Mouse (Mus musculus): ENCODE measurements around the gene Ccdc65. TPM values are rescaled to one million over a fixed set of nuclear protein-coding genes. Genes with fewer than 3 reads are reported as not detected.
A peak's percentile ranks its signal among the peaks of the same experiment; 100 is the strongest.

The Ccdc65 gene
- polyA plus RNA-seq, 1 experiment from 2014 or later = 4.2 TPM

DNA sequence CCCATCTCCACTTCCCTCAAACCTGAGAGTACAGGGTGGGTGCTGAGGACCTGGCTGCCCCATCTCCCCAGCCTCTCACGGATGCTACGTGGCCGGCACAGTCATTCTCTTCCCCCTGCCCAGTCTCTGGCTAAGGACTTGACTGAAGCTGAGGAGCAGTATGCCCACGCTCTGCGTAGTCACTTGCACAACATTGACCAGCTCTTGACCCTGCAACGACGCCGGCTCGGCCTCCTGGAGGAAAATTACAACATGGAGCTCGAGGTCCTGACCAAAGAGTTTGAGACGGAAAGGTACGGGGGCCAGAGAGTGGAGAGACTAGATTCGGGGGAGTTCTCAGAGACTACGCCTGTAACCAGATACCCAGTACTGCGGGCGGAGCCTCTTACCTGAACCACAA, 9.3 kb downstream of the Ccdc65 start:
- Histone ChIP-seq H3K27me3 (replicated peaks; ENCODE audit: control insufficient read depth, insufficient read depth, low read length) (no peaks in the 10 kb centered on the region), H3K4me2 (ENCODE audit: low read length) (no peak overlapping the region), H3K27ac (ENCODE audit: low read length) (no peak overlapping the region), H3K9ac (replicated peaks; ENCODE audit: low read depth, low read length) (no peak overlapping the region), H3K4me1 (replicated peaks; ENCODE audit: control insufficient read depth, insufficient read depth, low read length) (peaks cover 8% of the 10 kb centered on the region), H3K9me3 (ENCODE audit: control insufficient read depth, low read length) (no peaks in the 10 kb centered on the region), H3K4me3 (replicated peaks; ENCODE audit: low read length) (no peak overlapping the region), H3K36me3 (ENCODE audit: control insufficient read depth, insufficient read depth) (no peaks in the 10 kb centered on the region)
- 72% methylated on average over 16 of the region's 16 CpGs for WGBS
- ATAC-seq = no peak

- 20% methylated on average over 8 of the region's 8 CpGs for WGBS
- H3K36me3 ChIP-seq (ENCODE audit: control insufficient read depth, insufficient read depth) = no peaks in the 10 kb centered on the region
- H3K4me1 ChIP-seq (replicated peaks; ENCODE audit: control insufficient read depth, insufficient read depth, low read length) = peaks cover 23% of the 10 kb centered on the region
- no peak overlapping the region for H3K9ac ChIP-seq (replicated peaks; ENCODE audit: low read depth, low read length)
- no peaks in the 10 kb centered on the region for H3K9me3 ChIP-seq (ENCODE audit: control insufficient read depth, low read length)
- H3K27ac ChIP-seq (ENCODE audit: low read length) = 0 out of 2 replicates have a peak overlapping the region, but pooled peaks have one; percentile 15
- peak; percentile 31; the same call in 1 of the 2 replicates for ATAC-seq
- H3K4me2 ChIP-seq (ENCODE audit: low read length) = peak overlapping the region; percentile 26
- no peak overlapping the region for H3K4me3 ChIP-seq (replicated peaks; ENCODE audit: low read length)
- peaks cover 6% of the 10 kb centered on the region for H3K27me3 ChIP-seq (replicated peaks; ENCODE audit: control insufficient read depth, insufficient read depth, low read length)
Measured at GRCm38 (mm10) chr15:98722191-98722590, 14.2 kb downstream of the Ccdc65 start.

DNA sequence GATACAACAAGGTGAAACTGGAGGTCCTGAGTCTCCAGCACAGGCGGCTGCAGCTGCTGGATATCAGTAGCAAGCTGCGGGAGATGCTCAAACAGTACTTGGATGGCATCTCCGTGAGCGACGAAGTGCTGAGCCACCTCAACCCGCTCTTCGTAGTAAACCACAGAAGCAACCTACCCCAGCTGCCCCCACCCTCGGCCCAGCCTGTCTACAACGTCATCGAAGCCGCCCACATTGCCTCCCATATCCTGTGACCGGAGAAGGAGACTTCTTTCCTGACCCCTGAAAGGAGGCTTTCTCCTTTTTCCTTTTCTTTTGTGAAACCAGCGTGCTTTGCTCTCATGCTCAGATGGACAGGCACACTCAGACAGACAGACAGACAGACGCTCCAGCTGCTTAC, 14.8 kb downstream of the Ccdc65 start:
- H3K36me3 ChIP-seq (ENCODE audit: control insufficient read depth, insufficient read depth) = no peaks in the 10 kb centered on the region
- no peak overlapping the region for H3K27ac ChIP-seq (ENCODE audit: low read length)
- no peak for ATAC-seq
- H3K9me3 ChIP-seq (ENCODE audit: control insufficient read depth, low read length) = no peaks in the 10 kb centered on the region
- H3K4me2 ChIP-seq (ENCODE audit: low read length) = peak overlapping the region; percentile 26; the same call in 1 of the 2 replicates
- H3K4me3 ChIP-seq (replicated peaks; ENCODE audit: low read length) = no peak overlapping the region
- H3K9ac ChIP-seq (replicated peaks; ENCODE audit: low read depth, low read length) = no peak overlapping the region
- WGBS = 61% methylated on average over 14 of the region's 14 CpGs
- peaks cover 6% of the 10 kb centered on the region for H3K27me3 ChIP-seq (replicated peaks; ENCODE audit: control insufficient read depth, insufficient read depth, low read length)
- peaks cover 30% of the 10 kb centered on the region for H3K4me1 ChIP-seq (replicated peaks; ENCODE audit: control insufficient read depth, insufficient read depth, low read length)

DNA sequence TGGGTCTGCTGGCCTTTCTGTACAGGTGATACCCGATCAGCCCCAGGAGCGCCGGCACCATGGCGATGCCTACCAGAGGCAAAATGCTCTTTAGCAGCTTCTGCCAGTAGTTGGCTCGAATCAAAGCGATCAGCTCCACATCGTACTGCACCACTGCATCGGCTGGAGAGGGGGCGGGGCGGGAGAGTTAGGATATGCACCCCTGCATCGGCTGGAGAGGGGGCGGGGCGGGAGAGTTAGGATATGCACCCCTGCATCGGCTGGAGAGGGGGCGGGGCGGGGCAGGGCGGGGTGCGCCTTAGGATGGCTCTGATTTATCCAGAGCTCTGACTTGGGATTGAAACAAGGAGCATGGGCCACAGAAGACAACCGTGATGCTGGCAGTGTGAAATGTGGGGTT, 16.4 kb downstream of the Ccdc65 start:
- WGBS = 39% methylated on average over 19 of the region's 19 CpGs

DNA sequence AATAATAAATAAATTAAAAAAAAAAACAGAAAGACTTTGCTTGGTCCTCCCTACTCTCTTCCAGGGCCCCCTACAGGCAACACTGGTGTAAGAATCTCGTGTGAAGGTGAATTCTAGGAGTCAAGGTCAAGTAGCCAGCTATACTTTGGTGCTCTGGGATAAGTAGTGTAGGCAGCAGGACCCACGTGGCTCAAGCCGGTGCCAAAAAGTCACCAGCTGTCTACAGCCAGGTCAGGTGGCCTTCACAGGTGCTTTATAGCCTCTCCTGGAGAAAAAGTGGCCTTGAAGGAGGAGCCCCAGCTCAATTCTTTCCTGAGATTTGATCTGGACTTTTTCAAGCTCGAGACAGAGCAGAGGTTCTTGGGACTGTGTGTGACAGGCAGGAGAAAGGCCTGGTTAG, 18.1 kb downstream of the Ccdc65 start:
- no peak overlapping the region for H3K4me2 ChIP-seq (ENCODE audit: low read length)
- no peak overlapping the region for H3K27ac ChIP-seq (ENCODE audit: low read length)
- ATAC-seq = no peak
- 78% methylated on average over 4 of the region's 4 CpGs for WGBS
- H3K9me3 ChIP-seq (ENCODE audit: control insufficient read depth, low read length) = no peaks in the 10 kb centered on the region
- H3K27me3 ChIP-seq (replicated peaks; ENCODE audit: control insufficient read depth, insufficient read depth, low read length) = peaks cover 11% of the 10 kb centered on the region
- no peaks in the 10 kb centered on the region for H3K36me3 ChIP-seq (ENCODE audit: control insufficient read depth, insufficient read depth)
- H3K4me1 ChIP-seq (replicated peaks; ENCODE audit: control insufficient read depth, insufficient read depth, low read length) = peaks cover 31% of the 10 kb centered on the region
- H3K4me3 ChIP-seq (replicated peaks; ENCODE audit: low read length) = no peak overlapping the region
- no peak overlapping the region for H3K9ac ChIP-seq (replicated peaks; ENCODE audit: low read depth, low read length)

More for the DNA sequence above, 16.4 kb downstream of the Ccdc65 start:
- no peak for ATAC-seq
- Histone ChIP-seq H3K27ac (ENCODE audit: low read length) (no peak overlapping the region), H3K36me3 (ENCODE audit: control insufficient read depth, insufficient read depth) (no peaks in the 10 kb centered on the region), H3K9me3 (ENCODE audit: control insufficient read depth, low read length) (no peaks in the 10 kb centered on the region), H3K27me3 (replicated peaks; ENCODE audit: control insufficient read depth, insufficient read depth, low read length) (peaks cover 11% of the 10 kb centered on the region), H3K9ac (replicated peaks; ENCODE audit: low read depth, low read length) (no peak overlapping the region), H3K4me1 (replicated peaks; ENCODE audit: control insufficient read depth, insufficient read depth, low read length) (peaks cover 31% of the 10 kb centered on the region), H3K4me3 (replicated peaks; ENCODE audit: low read length) (no peak overlapping the region), H3K4me2 (ENCODE audit: low read length) (no peak overlapping the region)

- Histone ChIP-seq H3K4me2 (ENCODE audit: low read length) (peak overlapping the region; percentile 94), H3K27me3 (replicated peaks; ENCODE audit: control insufficient read depth, insufficient read depth, low read length) (peaks cover 11% of the 10 kb centered on the region), H3K27ac (ENCODE audit: low read length) (no peak overlapping the region), H3K9me3 (ENCODE audit: control insufficient read depth, low read length) (no peaks in the 10 kb centered on the region), H3K9ac (replicated peaks; ENCODE audit: low read depth, low read length) (no peak overlapping the region), H3K4me3 (replicated peaks; ENCODE audit: low read length) (no peak overlapping the region; the same call in none of the 2 replicates), H3K36me3 (ENCODE audit: control insufficient read depth, insufficient read depth) (no peaks in the 10 kb centered on the region), H3K4me1 (replicated peaks; ENCODE audit: control insufficient read depth, insufficient read depth, low read length) (peaks cover 29% of the 10 kb centered on the region)
- ATAC-seq = no peak
- 48% methylated on average over 7 of the region's 7 CpGs for WGBS
Measured at GRCm38 (mm10) chr15:98726746-98727145, 18.7 kb downstream of the Ccdc65 start.

GRCm38 (mm10) chr15:98727443-98728321, 19.7 kb downstream of the Ccdc65 start, which contains the start of gene Fkbp11:
Gene Fkbp11, minus strand, starts transcription at chr15:98728198.
- peak; percentile 80 for ATAC-seq
- H3K9ac ChIP-seq (replicated peaks; ENCODE audit: low read depth, low read length) = peak within 1 kb of the TSS; percentile 54

GRCm38 (mm10) chr15:98728366-98728765, 20.4 kb downstream of the Ccdc65 start:
- Histone ChIP-seq H3K9me3 (ENCODE audit: control insufficient read depth, low read length) (no peaks in the 10 kb centered on the region), H3K27me3 (replicated peaks; ENCODE audit: control insufficient read depth, insufficient read depth, low read length) (peaks cover 11% of the 10 kb centered on the region), H3K4me1 (replicated peaks; ENCODE audit: control insufficient read depth, insufficient read depth, low read length) (peaks cover 15% of the 10 kb centered on the region), H3K27ac (ENCODE audit: low read length) (no peak overlapping the region), H3K36me3 (ENCODE audit: control insufficient read depth, insufficient read depth) (no peaks in the 10 kb centered on the region), H3K9ac (replicated peaks; ENCODE audit: low read depth, low read length) (no peak overlapping the region), H3K4me3 (replicated peaks; ENCODE audit: low read length) (no peak overlapping the region), H3K4me2 (ENCODE audit: low read length) (peak overlapping the region; percentile 94)
- WGBS = 43% methylated on average over 9 of the region's 9 CpGs
- ATAC-seq = no peak

More at GRCm38 (mm10) chr15:98727443-98728321, 19.7 kb downstream of the Ccdc65 start, which contains the start of gene Fkbp11:
- Histone ChIP-seq H3K27ac (ENCODE audit: low read length) (no peak within 1 kb of the TSS), H3K36me3 (ENCODE audit: control insufficient read depth, insufficient read depth) (no peaks in the 10 kb centered on the region), H3K4me1 (replicated peaks; ENCODE audit: control insufficient read depth, insufficient read depth, low read length) (peaks cover 19% of the 10 kb centered on the region), H3K4me2 (ENCODE audit: low read length) (peak within 1 kb of the TSS; percentile 94), H3K4me3 (replicated peaks; ENCODE audit: low read length) (peak within 1 kb of the TSS; percentile 46), H3K9me3 (ENCODE audit: control insufficient read depth, low read length) (no peaks in the 10 kb centered on the region), H3K27me3 (replicated peaks; ENCODE audit: control insufficient read depth, insufficient read depth, low read length) (peaks cover 11% of the 10 kb centered on the region)
- under 1% methylated on average over 39 of the region's 39 CpGs for WGBS

GRCm38 (mm10) chr15:98729791-98730545, 22.0 kb downstream of the Ccdc65 start:
- Histone ChIP-seq H3K27ac (ENCODE audit: low read length) (no peak overlapping the region), H3K4me2 (ENCODE audit: low read length) (no peak overlapping the region), H3K4me1 (replicated peaks; ENCODE audit: control insufficient read depth, insufficient read depth, low read length) (peaks cover 12% of the 10 kb centered on the region), H3K27me3 (replicated peaks; ENCODE audit: control insufficient read depth, insufficient read depth, low read length) (peaks cover 9% of the 10 kb centered on the region), H3K4me3 (replicated peaks; ENCODE audit: low read length) (no peak overlapping the region), H3K9me3 (ENCODE audit: control insufficient read depth, low read length) (no peaks in the 10 kb centered on the region), H3K36me3 (ENCODE audit: control insufficient read depth, insufficient read depth) (no peaks in the 10 kb centered on the region), H3K9ac (replicated peaks; ENCODE audit: low read depth, low read length) (no peak overlapping the region)
- no peak for ATAC-seq
- 73% methylated on average over 7 of the region's 7 CpGs for WGBS
